ENCODE assay signal across 10 mouse cellular contexts in the genomic region with DNA sequence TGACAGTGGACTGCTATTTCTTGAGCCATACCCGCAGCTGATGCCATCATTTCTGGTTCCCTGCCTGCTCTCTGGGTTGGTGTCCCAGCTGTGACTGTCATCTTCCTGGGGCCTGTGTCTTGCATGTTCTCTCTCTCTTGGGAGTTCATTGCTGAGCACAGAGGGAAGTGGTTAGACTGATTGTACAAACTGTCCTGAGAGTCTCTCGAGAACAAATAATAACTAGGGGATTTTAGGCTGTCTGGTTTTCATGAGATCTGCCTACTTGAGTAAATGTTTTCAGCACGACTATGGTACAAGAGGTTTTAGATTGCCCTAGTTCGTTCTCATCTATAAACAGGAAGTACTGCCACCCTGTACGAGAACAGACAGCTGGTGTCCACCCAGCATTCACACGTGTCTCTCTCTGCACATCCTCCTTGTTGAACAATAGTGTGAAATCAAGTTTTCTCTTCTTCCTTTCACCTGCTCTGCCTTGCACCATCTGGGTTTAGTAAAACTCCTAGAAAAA. TPM values are rescaled to one million over a fixed set of nuclear protein-coding genes. Genes with fewer than 3 reads are reported as not detected.
DNase-seq lines count a peak whose midpoint lies in the region; ATAC-seq and TF ChIP-seq lines count a peak whose summit lies in the region.
"Had no signal": no experiment of that assay in that cellular context is flagged by ENCODE, and none has a peak within 500 bp of the region (broad histone marks: within the 10 kb centered on the region; RNA-seq: fewer than 3 reads in every experiment).

No protein-coding gene starts in this region.

- no peak overlapping the region for H3K4me3 ChIP-seq in kidney, embryonic 15.5 days (replicated peaks)
- H3K4me3 ChIP-seq in CH12.LX (replicated peaks in 1 of 3; ENCODE audit: low read depth in 2 of 3, low read length in 2 of 3, poor library complexity in 1 of 3) = no peak overlapping the region
- no peak overlapping the region for H3K4me3 ChIP-seq in intestine, embryonic 15.5 days (replicated peaks)
- H3K4me3 ChIP-seq: neural tube, embryonic 15.5 days had no signal

- dilution Hi-C loops in CH12.LX (cut with MboI; ENCODE audit: extremely low pct_ligation_motif_present, extremely low pct_unique_long_range_greater_than_20kb, low sequenced_read_pairs) = no loop called here

- WGBS in kidney, embryonic 15.5 days = 68% methylated on average over 6 of the region's 6 CpGs
- WGBS in intestine, embryonic 15.5 days = 40% methylated on average over 6 of the region's 6 CpGs

- no peak overlapping the region for H3K4me2 ChIP-seq in kidney, embryonic 15.5 days
- peak overlapping the region; percentile 44 for H3K4me2 ChIP-seq in CH12.LX (ENCODE audit: insufficient read depth, low read depth, poor library complexity, severe bottlenecking)
- no peak overlapping the region for H3K4me2 ChIP-seq in intestine, embryonic 15.5 days (replicated peaks)
- H3K4me2 ChIP-seq: neural tube, embryonic 15.5 days had no signal

- peak; percentile 79 for TF ChIP-seq EP300 in CH12.LX (IDR thresholded peaks at IDR 0.05; ENCODE audit: low read length)

- TF ChIP-seq RAD21 in CH12.LX (IDR thresholded peaks at IDR 0.05; ENCODE audit: low read depth, low read length) = no peak; the same call in 1 of the 2 replicates

- no peak for ATAC-seq in kidney, embryonic 15.5 days (replicated peaks; ENCODE audit: low FRiP score)
- ATAC-seq in intestine, embryonic 15.5 days = no peak
- ATAC-seq: forebrain, embryonic 14.5 days had no signal

- peak; percentile 21 for DNase-seq in kidney, adult 18-20 months
- DNase-seq in CH12.LX (ENCODE audit: extremely low read depth) = peak; percentile 90
- DNase-seq in spleen, postnatal 36 days (ENCODE audit: low spot score in 2 of 2) = peak; percentile 71 to 85
- DNase-seq in cerebellum, postnatal 14 days = no peak
- DNase-seq in layer of hippocampus, adult 9-10 months (ENCODE audit: low spot score) = no peak
- no peak for DNase-seq in gastrocnemius, postnatal 4 days (ENCODE audit: low spot score in 2 of 2)

- no peaks in the 10 kb centered on the region for H3K79me2 ChIP-seq in CH12.LX (replicated peaks; ENCODE audit: control insufficient read depth, extremely low read depth, insufficient read depth, poor library complexity, severe bottlenecking)

- peaks cover 87% of the 10 kb centered on the region for H3K36me3 ChIP-seq in kidney, embryonic 15.5 days
- peaks cover 64 to 71% of the 10 kb centered on the region in 2 experiments for H3K36me3 ChIP-seq in CH12.LX (replicated peaks in 1 of 2; ENCODE audit: control insufficient read depth in 1 of 2, insufficient read depth in 1 of 2, low read length in 1 of 2)
- H3K36me3 ChIP-seq in intestine, embryonic 15.5 days = peaks cover 30% of the 10 kb centered on the region

- TF ChIP-seq POLR2A in CH12.LX (IDR thresholded peaks at IDR 0.05; ENCODE audit: low read depth, low read length) = no peak

- H3K27ac ChIP-seq in kidney, embryonic 15.5 days = no peak overlapping the region
- peak overlapping the region; percentile 83 for H3K27ac ChIP-seq in CH12.LX (ENCODE audit: insufficient read depth, low read depth)
- H3K27ac ChIP-seq in intestine, embryonic 15.5 days = peak overlapping the region; percentile 10; the same call in 1 of the 2 replicates
- H3K27ac ChIP-seq: neural tube, embryonic 15.5 days had no signal

- in situ Hi-C loops in CH12.LX (cut with MboI; ENCODE audit: low pct_ligation_motif_present, low pct_unique_long_range_greater_than_20kb, low sequenced_read_pairs) = no loop called here

- no peaks in the 10 kb centered on the region for H3K4me1 ChIP-seq in kidney, embryonic 15.5 days
- peaks cover 21 to 50% of the 10 kb centered on the region in 2 experiments for H3K4me1 ChIP-seq in CH12.LX (ENCODE audit: control insufficient read depth in 1 of 2, insufficient read depth in 2 of 2)
- H3K4me1 ChIP-seq in intestine, embryonic 15.5 days (replicated peaks) = peaks cover 14% of the 10 kb centered on the region; the same call in 1 of the 2 replicates

- no peak overlapping the region for H3K9ac ChIP-seq in kidney, embryonic 15.5 days
- H3K9ac ChIP-seq in CH12.LX (ENCODE audit: insufficient read depth, low read depth) = peak overlapping the region; percentile 16; the same call in 1 of the 2 replicates
- H3K9ac ChIP-seq in intestine, embryonic 15.5 days = no peak overlapping the region
- H3K9ac ChIP-seq: neural tube, embryonic 15.5 days had no signal

- TF ChIP-seq CTCF in CH12.LX (conservative IDR thresholded peaks at IDR 0.05 in 1 of 2, IDR thresholded peaks at IDR 0.05 in 1 of 2; ENCODE audit: low read depth in 2 of 2, low read length in 2 of 2) = no peak

- no peaks in the 10 kb centered on the region for H3K9me3 ChIP-seq in kidney, embryonic 15.5 days (replicated peaks)
- peaks cover 11% of the 10 kb centered on the region for H3K9me3 ChIP-seq in CH12.LX (replicated peaks; ENCODE audit: low read length)
- no peaks in the 10 kb centered on the region for H3K9me3 ChIP-seq in intestine, embryonic 15.5 days
- H3K9me3 ChIP-seq: neural tube, embryonic 15.5 days had no signal

- no peaks in the 10 kb centered on the region for H3K27me3 ChIP-seq in kidney, embryonic 15.5 days
- H3K27me3 ChIP-seq in CH12.LX (replicated peaks) = no peaks in the 10 kb centered on the region
- no peaks in the 10 kb centered on the region for H3K27me3 ChIP-seq in intestine, embryonic 15.5 days (replicated peaks)
- H3K27me3 ChIP-seq: neural tube, embryonic 15.5 days had no signal

TF ChIP-seq in CH12.LX, 34 proteins besides CTCF, POLR2A, EP300 and RAD21 (continues in another document):
- TF ChIP-seq CHD2 (IDR thresholded peaks at IDR 0.05; ENCODE audit: low read length) = peak; percentile 77
- TF ChIP-seq PAX5 (IDR thresholded peaks at IDR 0.05; ENCODE audit: low read length) = no peak
- peak; percentile 86 for TF ChIP-seq MXI1 (IDR thresholded peaks at IDR 0.05; ENCODE audit: low read depth, low read length)
- TF ChIP-seq ZC3H11A (IDR thresholded peaks at IDR 0.05; ENCODE audit: low read depth, low read length) = no peak
- peak; percentile 84 for TF ChIP-seq ETS1 (conservative IDR thresholded peaks at IDR 0.05; ENCODE audit: low read depth, low read length)
- 0 out of 2 replicates have a peak, but pooled peaks have one; percentile 43 for TF ChIP-seq MAFK (IDR thresholded peaks at IDR 0.05; ENCODE audit: insufficient replicate concordance, low read length)
- TF ChIP-seq BHLHE40 (IDR thresholded peaks at IDR 0.05; ENCODE audit: low read depth, low read length) = peak; percentile 80
- TF ChIP-seq JUN (IDR thresholded peaks at IDR 0.05; ENCODE audit: insufficient read depth, low read depth, low read length) = no peak
- no peak for TF ChIP-seq NELFE (IDR thresholded peaks at IDR 0.05; ENCODE audit: low read depth, low read length)
- peak; percentile 91 for TF ChIP-seq MAX (IDR thresholded peaks at IDR 0.05; ENCODE audit: low read length)
- TF ChIP-seq ZNF384 (IDR thresholded peaks at IDR 0.05; ENCODE audit: low read depth, low read length) = no peak
- TF ChIP-seq USF1 (IDR thresholded peaks at IDR 0.05; ENCODE audit: low read depth, low read length) = no peak
- no peak for TF ChIP-seq CHD1 (IDR thresholded peaks at IDR 0.05; ENCODE audit: low read depth, low read length)
- TF ChIP-seq POLR2AphosphoS2 (IDR thresholded peaks at IDR 0.05; ENCODE audit: low read depth, low read length) = no peak
- peak; percentile 97 for TF ChIP-seq TBP (conservative IDR thresholded peaks at IDR 0.05; ENCODE audit: low read depth, low read length)
- TF ChIP-seq TCF12 (IDR thresholded peaks at IDR 0.05; ENCODE audit: low read depth, low read length) = peak; percentile 66; the same call in 1 of the 2 replicates
- TF ChIP-seq JUND (conservative IDR thresholded peaks at IDR 0.05; ENCODE audit: low read depth, low read length) = no peak
- TF ChIP-seq RCOR1 (conservative IDR thresholded peaks at IDR 0.05; ENCODE audit: low read depth, low read length) = 0 out of 2 replicates have a peak, but pooled peaks have one; percentile 31
- TF ChIP-seq KAT2A (IDR thresholded peaks at IDR 0.05; ENCODE audit: insufficient replicate concordance, low read length) = peak; percentile 46; the same call in 1 of the 2 replicates
- TF ChIP-seq MAZ (IDR thresholded peaks at IDR 0.05; ENCODE audit: low read depth, low read length) = peak; percentile 56; the same call in 1 of the 2 replicates
- no peak for TF ChIP-seq ZMIZ1 (IDR thresholded peaks at IDR 0.05; ENCODE audit: low read depth, low read length)
- TF ChIP-seq ZKSCAN1 (IDR thresholded peaks at IDR 0.05; ENCODE audit: borderline replicate concordance, low read depth, low read length) = no peak
- TF ChIP-seq GABPA (IDR thresholded peaks at IDR 0.05; ENCODE audit: insufficient replicate concordance, low read depth, low read length) = no peak
- no peak for TF ChIP-seq USF2 (conservative IDR thresholded peaks at IDR 0.05; ENCODE audit: low read depth, low read length)
- TF ChIP-seq IRF4 (IDR thresholded peaks at IDR 0.05; ENCODE audit: low read depth, low read length) = peak; percentile 53; the same call in 1 of the 2 replicates
- peak; percentile 81 for TF ChIP-seq MEF2A (IDR thresholded peaks at IDR 0.05; ENCODE audit: borderline replicate concordance, low read depth, low read length)
- peak; percentile 99 for TF ChIP-seq UBTF (IDR thresholded peaks at IDR 0.05; ENCODE audit: low read depth, low read length)
- no peak; the same call in 1 of the 2 replicates for TF ChIP-seq SMC3 (IDR thresholded peaks at IDR 0.05; ENCODE audit: low read depth, low read length)
- TF ChIP-seq E2F4 (IDR thresholded peaks at IDR 0.05; ENCODE audit: insufficient replicate concordance, low read depth, low read length) = no peak
- TF ChIP-seq NRF1 (IDR thresholded peaks at IDR 0.05; ENCODE audit: low read depth, low read length) = no peak

RNA-seq across cellular contexts. Expression of gene Ston1, which starts 15.9 kb away (rescaled TPM):
- 7.7 and 8.0 TPM in 2 replicates for polyA plus RNA-seq in kidney, embryonic 15.5 days (2015; fragmentation: Nextera tagmentation; extraction: Ambion mirVana)
- 0.98 and 1.0 TPM in 2 replicates for total RNA-seq in CH12.LX (2012; rRNA removed)
- 0.31 and 1.1 TPM in 2 replicates for total RNA-seq in CH12.LX (2014; rRNA removed)
- 3.9 and 6.0 TPM in 2 replicates for polyA plus RNA-seq in CH12.LX (2012; ENCODE audit: insufficient read length, low read depth)
- polyA plus RNA-seq in intestine, embryonic 15.5 days (2015; fragmentation: Nextera tagmentation; extraction: Ambion mirVana) = 6.2 and 6.6 TPM in 2 replicates
- 10 to 100 TPM; 20.4 to 25.6 TPM for total RNA-seq in gastrocnemius, postnatal 4 days (2021)

RNA-seq across cellular contexts. Expression of gene Ppp1r21, which starts 51.6 kb away (rescaled TPM):
- polyA plus RNA-seq in kidney, embryonic 15.5 days (2015; fragmentation: Nextera tagmentation; extraction: Ambion mirVana) = 26.4 and 26.8 TPM in 2 replicates
- total RNA-seq in CH12.LX (2012; rRNA removed) (19.2 and 21.5 TPM in 2 replicates), CH12.LX (2014; rRNA removed) (30.4 TPM in 2 replicates)
- 24.6 and 27.7 TPM in 2 replicates for polyA plus RNA-seq in CH12.LX (2012; ENCODE audit: insufficient read length, low read depth)
- polyA plus RNA-seq in intestine, embryonic 15.5 days (2015; fragmentation: Nextera tagmentation; extraction: Ambion mirVana) = 21.4 and 22.4 TPM in 2 replicates
- total RNA-seq in gastrocnemius, postnatal 4 days (2021) = 10 to 100 TPM; 18.5 to 18.6 TPM

Comparison
In these comparisons a context has a peak if more than half of its experiments do, and no peak if none do; other contexts are left out.
1. DNase-seq: peak in kidney, adult 18-20 months (single experiment), CH12.LX (single experiment) and spleen, postnatal 36 days (2 of 2); none in cerebellum, postnatal 14 days (0 of 2), layer of hippocampus, adult 9-10 months (single experiment) and gastrocnemius, postnatal 4 days (0 of 2).